In the genomic region with DNA sequence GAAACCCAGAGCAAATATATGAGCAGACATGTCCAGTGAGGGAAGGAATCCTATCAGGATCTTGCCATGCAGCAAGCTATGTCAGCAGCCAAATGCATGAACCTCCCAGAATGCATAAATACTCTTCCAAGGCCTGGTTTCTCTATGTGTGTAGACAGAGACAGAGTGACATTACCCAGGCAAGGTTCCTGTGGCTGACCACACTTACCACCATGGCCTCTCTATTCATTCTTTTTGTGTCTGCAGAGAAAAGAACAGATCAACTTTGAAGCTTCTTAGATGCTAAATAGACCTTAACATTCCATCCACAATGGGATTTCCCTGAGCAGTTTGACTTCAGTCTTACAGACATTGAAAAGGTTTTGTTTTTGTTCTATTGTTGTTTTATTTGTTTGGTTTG, we compare ENCODE assay signal across 31 mouse cellular contexts. TPM values are rescaled to one million over a fixed set of nuclear protein-coding genes. Genes with fewer than 3 reads are reported as not detected.
A peak's percentile ranks its signal among the peaks of the same experiment; 100 is the strongest.
DNase-seq lines count a peak whose midpoint lies in the region; ATAC-seq and TF ChIP-seq lines count a peak whose summit lies in the region.
"Had no signal": no experiment of that assay in that cellular context is flagged by ENCODE, and none has a peak within 500 bp of the region (broad histone marks: within the 10 kb centered on the region; RNA-seq: fewer than 3 reads in every experiment).

No protein-coding gene starts in this region.

- TF ChIP-seq CTCF in CH12.LX (conservative IDR thresholded peaks at IDR 0.05 in 1 of 2, IDR thresholded peaks at IDR 0.05 in 1 of 2; ENCODE audit: low read depth in 2 of 2, low read length in 2 of 2), result no peak
- no peak for TF ChIP-seq CTCF in lung, postnatal 0 days (IDR thresholded peaks at IDR 0.05)

- ATAC-seq in common myeloid progenitor, adult 5-6 weeks (replicated peaks; ENCODE audit: low read depth, poor library complexity, severe bottlenecking), result peak; percentile 36; the same call in 1 of the 2 replicates
- no peak for ATAC-seq in lung, postnatal 0 days
- ATAC-seq in inflammation-experienced regulatory T-cells, adult 6 months, result no peak
- ATAC-seq: activated CD4-positive, CD25-positive, alpha-beta regulatory T cell, adult 4 months; CD4-positive, CD25-positive, alpha-beta regulatory T cell, adult 4 months; forebrain, embryonic 14.5 days; forebrain, embryonic 16.5 days; Patski had no signal

- no peak for TF ChIP-seq RAD21 in CH12.LX (IDR thresholded peaks at IDR 0.05; ENCODE audit: low read depth, low read length)

- no peak overlapping the region for H3K9ac ChIP-seq in CH12.LX (ENCODE audit: insufficient read depth, low read depth)
- no peak overlapping the region for H3K9ac ChIP-seq in lung, postnatal 0 days (replicated peaks; ENCODE audit: low read depth)
- H3K9ac ChIP-seq: embryonic facial prominence, embryonic 13.5 days; embryonic facial prominence, embryonic 15.5 days; forebrain, embryonic 12.5 days had no signal

- no peaks in the 10 kb centered on the region for H3K27me3 ChIP-seq in CH12.LX (replicated peaks)
- no peaks in the 10 kb centered on the region for H3K27me3 ChIP-seq in lung, postnatal 0 days (replicated peaks; ENCODE audit: insufficient read depth, low read length)
- H3K27me3 ChIP-seq: embryonic facial prominence, embryonic 15.5 days; Patski had no signal

- no peaks in the 10 kb centered on the region for H3K79me2 ChIP-seq in CH12.LX (replicated peaks; ENCODE audit: control insufficient read depth, extremely low read depth, insufficient read depth, poor library complexity, severe bottlenecking)

- no peak overlapping the region for H3K4me3 ChIP-seq in CH12.LX (replicated peaks in 1 of 3; ENCODE audit: low read depth in 2 of 3, low read length in 2 of 3, poor library complexity in 1 of 3)
- no peak overlapping the region for H3K4me3 ChIP-seq in lung, postnatal 0 days (ENCODE audit: low read depth, low read length)
- H3K4me3 ChIP-seq: embryonic facial prominence, embryonic 13.5 days; embryonic facial prominence, embryonic 15.5 days; erythroblast, embryonic 14.5 days; forebrain, embryonic 10.5 days; forebrain, embryonic 12.5 days had no signal

- H3K4me2 ChIP-seq in CH12.LX (ENCODE audit: insufficient read depth, low read depth, poor library complexity, severe bottlenecking), result no peak overlapping the region
- H3K4me2 ChIP-seq in lung, postnatal 0 days (replicated peaks; ENCODE audit: low read depth, low read length), result no peak overlapping the region
- H3K4me2 ChIP-seq: embryonic facial prominence, embryonic 13.5 days; embryonic facial prominence, embryonic 15.5 days; forebrain, embryonic 12.5 days had no signal

- TF ChIP-seq POLR2A in CH12.LX (IDR thresholded peaks at IDR 0.05; ENCODE audit: low read depth, low read length), result no peak

- DNase-seq in 416B (ENCODE audit: low read depth) (peak; percentile 72), CH12.LX (ENCODE audit: extremely low read depth) (peak; percentile 38)
- peak; percentile 46 for DNase-seq in naive thymus-derived CD4-positive, alpha-beta T cell, adult 2 months (ENCODE audit: low read depth)
- DNase-seq in lung, postnatal 0 days (ENCODE audit: low spot score), result no peak
- no peak for DNase-seq in kidney, adult 11 months
- DNase-seq: adrenal gland, adult 8-10 months; adrenal gland, postnatal 14 days; adrenal gland, postnatal 36 days; B cell, adult 2 months; cerebellum, adult 11-12 months; cerebellum, adult 2 months; cerebellum, adult 9-10 months; cerebellum, postnatal 10 days; cerebellum, postnatal 25 days; embryo, embryonic 11 days had no signal

- in situ Hi-C loops in CH12.LX (cut with MboI; ENCODE audit: low pct_ligation_motif_present, low pct_unique_long_range_greater_than_20kb, low sequenced_read_pairs), result loop anchor here (25.0 kb wide), 1 partner anchor 299 kb away; no protein-coding TSS in a partner anchor

- H3K4me1 ChIP-seq in CH12.LX (ENCODE audit: control insufficient read depth in 1 of 2, insufficient read depth in 2 of 2), result peaks cover 26 to 78% of the 10 kb centered on the region in 2 experiments
- H3K4me1 ChIP-seq in lung, postnatal 0 days (ENCODE audit: insufficient read depth, low read depth, low read length), result peaks cover 9% of the 10 kb centered on the region; the same call in 1 of the 2 replicates

- H3K9me3 ChIP-seq in CH12.LX (replicated peaks; ENCODE audit: low read length), result no peaks in the 10 kb centered on the region
- no peaks in the 10 kb centered on the region for H3K9me3 ChIP-seq in lung, postnatal 0 days (ENCODE audit: low read length)
- H3K9me3 ChIP-seq: embryonic facial prominence, embryonic 13.5 days; embryonic facial prominence, embryonic 15.5 days; forebrain, embryonic 10.5 days; forebrain, embryonic 12.5 days had no signal

- no peak overlapping the region for H3K27ac ChIP-seq in CH12.LX (ENCODE audit: insufficient read depth, low read depth)
- H3K27ac ChIP-seq in lung, postnatal 0 days (ENCODE audit: low read length), result no peak overlapping the region
- H3K27ac ChIP-seq: embryonic facial prominence, embryonic 13.5 days; embryonic facial prominence, embryonic 15.5 days; forebrain, embryonic 10.5 days; forebrain, embryonic 12.5 days had no signal

- no peak for TF ChIP-seq EP300 in CH12.LX (IDR thresholded peaks at IDR 0.05; ENCODE audit: low read length)
- no peak for TF ChIP-seq EP300 in lung, postnatal 0 days (IDR thresholded peaks at IDR 0.05)

- dilution Hi-C loops in CH12.LX (cut with MboI; ENCODE audit: extremely low pct_ligation_motif_present, extremely low pct_unique_long_range_greater_than_20kb, low sequenced_read_pairs), result no loop called here

- H3K36me3 ChIP-seq in CH12.LX (replicated peaks in 1 of 2; ENCODE audit: control insufficient read depth in 1 of 2, insufficient read depth in 1 of 2, low read length in 1 of 2), result no peaks in the 10 kb centered on the region
- no peaks in the 10 kb centered on the region for H3K36me3 ChIP-seq in lung, postnatal 0 days (ENCODE audit: insufficient read depth, low read length)
- H3K36me3 ChIP-seq: embryonic facial prominence, embryonic 13.5 days; embryonic facial prominence, embryonic 15.5 days; forebrain, embryonic 10.5 days; forebrain, embryonic 12.5 days had no signal

TF ChIP-seq in CH12.LX, 34 proteins besides CTCF, POLR2A, EP300 and RAD21:
- TF ChIP-seq IRF4 (IDR thresholded peaks at IDR 0.05; ENCODE audit: low read depth, low read length) (peak; percentile 17; the same call in 1 of the 2 replicates), MAFK (IDR thresholded peaks at IDR 0.05; ENCODE audit: insufficient replicate concordance, low read length) (no peak), BHLHE40 (IDR thresholded peaks at IDR 0.05; ENCODE audit: low read depth, low read length) (0 out of 2 replicates have a peak, but pooled peaks have one; percentile 31)

RNA-seq across cellular contexts. Expression of a gene that starts 54.0 kb away (rescaled TPM):
- total RNA-seq in CH12.LX (2012; rRNA removed) (not detected in 2 replicates), CH12.LX (2014; rRNA removed) (0.09 and 0.16 TPM in 2 replicates)
- polyA plus RNA-seq in CH12.LX (2012; ENCODE audit: insufficient read length, low read depth), result 0.79 and 1.3 TPM in 2 replicates
- total RNA-seq in common myeloid progenitor, adult 5-6 weeks (2017), result not detected in 2 replicates
- 5.6 and 6.5 TPM in 2 replicates for polyA plus RNA-seq in lung, postnatal 0 days (2015; fragmentation: Nextera tagmentation; extraction: Ambion mirVana)
- polyA plus RNA-seq in inflammation-experienced regulatory T-cells, adult 6 months (2017; shearing (Covaris generic)), result under 1 TPM in 2 of 3 experiments, not detected in 1; 0.18 to 0.26 TPM
- total RNA-seq: adrenal gland, adult 18-20 months; adrenal gland, postnatal 14 days; ES-E14; MEL had no signal
- polyA plus RNA-seq: embryonic facial prominence, embryonic 11.5 days; embryonic facial prominence, embryonic 13.5 days; erythroblast, embryonic 14.5 days; forebrain, embryonic 10.5 days; Patski had no signal

Comparison
In these comparisons a context has a peak if more than half of its experiments do, and no peak if none do; other contexts are left out.
1. DNase-seq: peak in 416B (single experiment), CH12.LX (single experiment) and naive thymus-derived CD4-positive, alpha-beta T cell, adult 2 months (single experiment); none in lung, postnatal 0 days (single experiment) and kidney, adult 11 months (single experiment).